Mouse (Mus musculus) limb, embryonic 10.5 days (tissue): ENCODE measurements around the gene Cc2d2b. TPM values are rescaled to one million over a fixed set of nuclear protein-coding genes. Genes with fewer than 3 reads are reported as not detected.

Experiments
- DNase-seq: peaks from one replicate; pipeline ENCODE4 v3.0.0-alpha.2; 2017; ENCODE audit warnings: low spot score
- H3K27ac ChIP-seq: fragments of 300-500 bp; sonication (generic); 2 replicates; pipeline ENCODE4 v1.5.1; 2016; ENCODE audit warnings: mild to moderate bottlenecking
- H3K27me3 ChIP-seq: fragments of 300-500 bp; sonication (generic); 2 replicates; pipeline ENCODE4 v1.6.1; 2016; ENCODE audit warnings: low read depth, mild to moderate bottlenecking; ENCODE audit not compliant: poor library complexity, severe bottlenecking
- H3K36me3 ChIP-seq: fragments of 300-500 bp; sonication (generic); 2 replicates; pipeline ENCODE4 v1.6.1; 2016; ENCODE audit warnings: mild to moderate bottlenecking, moderate library complexity
- H3K4me1 ChIP-seq: fragments of 300-500 bp; sonication (generic); 2 replicates; pipeline ENCODE4 v1.6.1; 2016
- H3K4me3 ChIP-seq: fragments of 300-500 bp; sonication (generic); 2 replicates; pipeline ENCODE4 v1.5.1; 2016; ENCODE audit warnings: mild to moderate bottlenecking, moderate library complexity
- H3K9me3 ChIP-seq: fragments of 300-500 bp; sonication (generic); replicated peaks from 2 replicates; pipeline ENCODE4 v1.6.1; 2016; ENCODE audit warnings: mild to moderate bottlenecking
- WGBS: fragments of 180-500 bp; shearing (Covaris S2); methylation state at CpG from one replicate; pipeline ENCODE4 v1.1.7; 2016; 5-methylcytosine and 5-hydroxymethylcytosine counted together
- polyA plus RNA-seq: library from polyadenylated mRNA; unstranded; fragments of >200 nt; fragmentation: Nextera tagmentation; extraction: Ambion mirVana; gene quantifications from 2 replicates; pipeline ENCODE4 v1.2.1, GENCODE M21; 2016

The Cc2d2b gene
- polyA plus RNA-seq, 1 experiment from 2014 or later = 0.29 TPM

- peaks cover 7% of the 10 kb centered on the region for H3K4me1 ChIP-seq
- no peak overlapping the region for H3K4me3 ChIP-seq
- no peaks in the 10 kb centered on the region for H3K9me3 ChIP-seq
- DNase-seq = no peak
- WGBS = 84% methylated on average over 7 of the region's 7 CpGs
- H3K27me3 ChIP-seq = no peaks in the 10 kb centered on the region
- no peak overlapping the region for H3K27ac ChIP-seq
- no peaks in the 10 kb centered on the region for H3K36me3 ChIP-seq
These were observed 78.2 kb downstream of the Cc2d2b start for GRCm38 (mm10) chr19:40826735-40827134.

GRCm38 (mm10) chr19:40830198-40830597, 81.6 kb downstream of the Cc2d2b start:
- no peak for DNase-seq
- Histone ChIP-seq H3K27ac (peak overlapping the region; percentile 100), H3K9me3 (no peaks in the 10 kb centered on the region), H3K4me3 (peak overlapping the region; percentile 70), H3K36me3 (peaks cover 15% of the 10 kb centered on the region; the same call in 1 of the 2 replicates), H3K4me1 (peaks cover 25% of the 10 kb centered on the region), H3K27me3 (no peaks in the 10 kb centered on the region)
- 60% methylated on average over 7 of the region's 7 CpGs for WGBS

GRCm38 (mm10) chr19:40830703-40831415, 82.3 kb downstream of the Cc2d2b start, which contains the start of gene Ccnj:
Ccnj (plus strand) TSS chr19:40831279.
- peak within 1 kb of the TSS; percentile 100 for H3K27ac ChIP-seq
- peaks cover 16% of the 10 kb centered on the region; the same call in 1 of the 2 replicates for H3K36me3 ChIP-seq
- WGBS = under 1% methylated on average over 71 of the region's 71 CpGs
- peaks cover 25% of the 10 kb centered on the region for H3K4me1 ChIP-seq
- DNase-seq = peak; percentile 97
- H3K27me3 ChIP-seq = no peaks in the 10 kb centered on the region
- H3K9me3 ChIP-seq = no peaks in the 10 kb centered on the region
- H3K4me3 ChIP-seq = peak within 1 kb of the TSS; percentile 70

- Histone ChIP-seq H3K27ac (peak overlapping the region; percentile 100), H3K4me3 (peak overlapping the region; percentile 70), H3K36me3 (peaks cover 22% of the 10 kb centered on the region), H3K27me3 (no peaks in the 10 kb centered on the region), H3K4me1 (peaks cover 25% of the 10 kb centered on the region), H3K9me3 (no peaks in the 10 kb centered on the region)
- under 1% methylated on average over 72 of the region's 76 CpGs for WGBS
- DNase-seq = peak; percentile 79
These were observed 83.1 kb downstream of the Cc2d2b start for GRCm38 (mm10) chr19:40831416-40832201.

GRCm38 (mm10) chr19:40832361-40832760, 83.8 kb downstream of the Cc2d2b start:
- Histone ChIP-seq H3K4me1 (peaks cover 25% of the 10 kb centered on the region), H3K9me3 (no peaks in the 10 kb centered on the region), H3K27ac (peak overlapping the region; percentile 100; the same call in 1 of the 2 replicates), H3K36me3 (peaks cover 30% of the 10 kb centered on the region), H3K27me3 (no peaks in the 10 kb centered on the region), H3K4me3 (peak overlapping the region; percentile 70)
- WGBS = 41% methylated on average over 5 of the region's 5 CpGs
- no peak for DNase-seq

GRCm38 (mm10) chr19:40834436-40834835, 85.9 kb downstream of the Cc2d2b start:
- Histone ChIP-seq H3K9me3 (no peaks in the 10 kb centered on the region), H3K4me1 (peaks cover 25% of the 10 kb centered on the region), H3K27ac (no peak overlapping the region), H3K36me3 (peaks cover 51% of the 10 kb centered on the region), H3K27me3 (no peaks in the 10 kb centered on the region), H3K4me3 (no peak overlapping the region)
- DNase-seq = no peak
- 94% methylated on average over 6 of the region's 6 CpGs for WGBS

- 96% methylated on average over 7 of the region's 7 CpGs for WGBS
- no peaks in the 10 kb centered on the region for H3K9me3 ChIP-seq
- DNase-seq = no peak
- no peaks in the 10 kb centered on the region for H3K27me3 ChIP-seq
- no peak overlapping the region for H3K27ac ChIP-seq
- H3K4me3 ChIP-seq = no peak overlapping the region
- H3K4me1 ChIP-seq = peaks cover 6% of the 10 kb centered on the region
- peaks cover 88% of the 10 kb centered on the region for H3K36me3 ChIP-seq
These were observed 89.7 kb downstream of the Cc2d2b start for GRCm38 (mm10) chr19:40838205-40838604.

- no peaks in the 10 kb centered on the region for H3K9me3 ChIP-seq
- no peaks in the 10 kb centered on the region for H3K27me3 ChIP-seq
- no peak overlapping the region for H3K27ac ChIP-seq
- 92% methylated on average over 6 of the region's 6 CpGs for whole genome bisulfite sequencing
- no peak for DNase-seq
- peaks cover 93% of the 10 kb centered on the region for H3K36me3 ChIP-seq
- no peak overlapping the region for H3K4me3 ChIP-seq
- no peaks in the 10 kb centered on the region for H3K4me1 ChIP-seq
These were observed 91.8 kb downstream of the Cc2d2b start for GRCm38 (mm10) chr19:40840303-40840702.

GRCm38 (mm10) chr19:40841083-40841482, 92.5 kb downstream of the Cc2d2b start:
- no peak for DNase-seq
- H3K27me3 ChIP-seq = no peaks in the 10 kb centered on the region
- H3K4me1 ChIP-seq = no peaks in the 10 kb centered on the region
- H3K9me3 ChIP-seq = no peaks in the 10 kb centered on the region
- H3K36me3 ChIP-seq = peaks cover 99% of the 10 kb centered on the region
- 93% methylated on average over 6 of the region's 6 CpGs for WGBS
- no peak overlapping the region for H3K4me3 ChIP-seq
- H3K27ac ChIP-seq = no peak overlapping the region

GRCm38 (mm10) chr19:40841593-40841992, 93.0 kb downstream of the Cc2d2b start:
- peaks cover 98% of the 10 kb centered on the region for H3K36me3 ChIP-seq
- H3K9me3 ChIP-seq = no peaks in the 10 kb centered on the region
- no peaks in the 10 kb centered on the region for H3K27me3 ChIP-seq
- no peak overlapping the region for H3K4me3 ChIP-seq
- no peak overlapping the region for H3K27ac ChIP-seq
- no peaks in the 10 kb centered on the region for H3K4me1 ChIP-seq
- 93% methylated on average over 13 of the region's 13 CpGs for WGBS
- DNase-seq = no peak

- H3K4me3 ChIP-seq = no peak overlapping the region
- H3K27ac ChIP-seq = no peak overlapping the region
- no peaks in the 10 kb centered on the region for H3K9me3 ChIP-seq
- WGBS = 96% methylated on average over 13 of the region's 13 CpGs
- no peak for DNase-seq
- no peaks in the 10 kb centered on the region for H3K4me1 ChIP-seq
- H3K27me3 ChIP-seq = no peaks in the 10 kb centered on the region
- peaks cover 97% of the 10 kb centered on the region for H3K36me3 ChIP-seq
These were observed 96.2 kb downstream of the Cc2d2b start for GRCm38 (mm10) chr19:40844731-40845130.

- Histone ChIP-seq H3K4me1 (no peaks in the 10 kb centered on the region), H3K27ac (no peak overlapping the region), H3K27me3 (no peaks in the 10 kb centered on the region), H3K4me3 (no peak overlapping the region), H3K36me3 (peaks cover 68% of the 10 kb centered on the region), H3K9me3 (no peaks in the 10 kb centered on the region)
- no peak for DNase-seq
- WGBS = 90% methylated on average over 12 of the region's 12 CpGs
These were observed 100.8 kb downstream of the Cc2d2b start for GRCm38 (mm10) chr19:40849391-40849790.

GRCm38 (mm10) chr19:40859555-40859954, 111.0 kb downstream of the Cc2d2b start:
- no peaks in the 10 kb centered on the region for H3K36me3 ChIP-seq
- no peaks in the 10 kb centered on the region for H3K27me3 ChIP-seq
- no peak overlapping the region for H3K4me3 ChIP-seq
- no peaks in the 10 kb centered on the region for H3K4me1 ChIP-seq
- no peaks in the 10 kb centered on the region for H3K9me3 ChIP-seq
- 82% methylated on average over 4 of the region's 4 CpGs for WGBS
- no peak overlapping the region for H3K27ac ChIP-seq
- DNase-seq = no peak
